Comparison of ENCODE assay signal across 21 mouse cellular contexts in the genomic region with DNA sequence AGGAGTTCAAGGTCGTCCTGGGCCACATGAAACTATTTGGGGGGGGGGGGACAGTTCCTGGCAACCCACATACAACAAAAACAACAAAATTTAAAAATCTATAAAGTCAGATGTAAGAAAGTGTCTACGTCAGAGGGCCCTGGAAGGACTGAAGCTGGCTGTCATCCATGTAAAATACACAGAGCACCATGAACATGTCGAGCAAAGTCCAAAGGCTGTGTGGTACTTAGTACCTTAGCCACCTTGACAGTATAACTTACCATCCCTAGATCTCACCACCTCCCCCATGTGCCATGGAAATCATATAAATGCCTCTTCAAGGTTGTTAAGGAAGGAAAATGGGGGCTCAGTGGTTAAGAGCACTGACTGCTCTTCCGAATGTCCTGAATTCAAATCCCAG.
DNase-seq lines count a peak whose midpoint lies in the region; ATAC-seq and TF ChIP-seq lines count a peak whose summit lies in the region.
"Had no signal": no experiment of that assay in that cellular context is flagged by ENCODE, and none has a peak within 500 bp of the region (broad histone marks: within the 10 kb centered on the region; RNA-seq: fewer than 3 reads in every experiment).

No protein-coding gene starts in this region.

- peak; percentile 33 for DNase-seq in kidney, adult 2 months
- DNase-seq in kidney, adult 18-20 months, result no peak
- DNase-seq in liver, adult 2 months (ENCODE audit: extremely low read depth, low read depth, low spot score), result peak; percentile 51
- DNase-seq in liver, embryonic 11.5 days (ENCODE audit: low spot score), result no peak
- no peak for DNase-seq in liver, postnatal 0 days
- DNase-seq in liver, result no peak
- DNase-seq: adrenal gland, adult 2 months; adrenal gland, adult 8-10 months; adrenal gland, postnatal 10 days; adrenal gland, postnatal 14 days; adrenal gland, postnatal 25 days; adrenal gland, postnatal 36 days; B cell, adult 2 months; cerebellum, adult 11 months; cerebellum, adult 11-12 months; cerebellum, adult 18-20 months had no signal

- no peak overlapping the region for H3K9ac ChIP-seq in liver, adult 2 months (ENCODE audit: low read depth, low read length)
- no peak overlapping the region for H3K9ac ChIP-seq in liver, embryonic 11.5 days (ENCODE audit: low read depth, low read length)
- H3K9ac ChIP-seq in liver, postnatal 0 days (replicated peaks), result no peak overlapping the region

- no peak overlapping the region for H3K27ac ChIP-seq in kidney, adult 2 months (ENCODE audit: insufficient read depth, low read depth, low read length)
- no peak overlapping the region for H3K27ac ChIP-seq in liver, adult 2 months (replicated peaks; ENCODE audit: insufficient read depth, low read depth, low read length)
- H3K27ac ChIP-seq in liver, embryonic 11.5 days (ENCODE audit: low read depth, low read length), result no peak overlapping the region
- H3K27ac ChIP-seq in liver, postnatal 0 days (ENCODE audit: low read depth), result no peak overlapping the region

- no peaks in the 10 kb centered on the region for H3K27me3 ChIP-seq in kidney, adult 2 months (replicated peaks; ENCODE audit: control insufficient read depth, insufficient read depth, low read length)
- no peaks in the 10 kb centered on the region for H3K27me3 ChIP-seq in liver, adult 2 months (ENCODE audit: control insufficient read depth, insufficient read depth, low read length)
- H3K27me3 ChIP-seq in liver, embryonic 11.5 days (replicated peaks; ENCODE audit: control insufficient read depth, insufficient read depth, low read length), result no peaks in the 10 kb centered on the region
- no peaks in the 10 kb centered on the region for H3K27me3 ChIP-seq in liver, postnatal 0 days (ENCODE audit: insufficient read depth, low read length)
- H3K27me3 ChIP-seq: CH12.LX, Patski had no signal

- H3K36me3 ChIP-seq in kidney, adult 2 months (ENCODE audit: control insufficient read depth, insufficient read depth, low read length), result no peaks in the 10 kb centered on the region
- H3K36me3 ChIP-seq in liver, adult 2 months (ENCODE audit: control insufficient read depth, insufficient read depth, low read length), result no peaks in the 10 kb centered on the region
- H3K36me3 ChIP-seq in liver, embryonic 11.5 days (ENCODE audit: control insufficient read depth, insufficient read depth, low read length), result peaks cover 17% of the 10 kb centered on the region; the same call in 1 of the 2 replicates
- peaks cover 8% of the 10 kb centered on the region; the same call in 1 of the 2 replicates for H3K36me3 ChIP-seq in liver, postnatal 0 days (replicated peaks; ENCODE audit: insufficient read depth, low read length)

- H3K79me2 ChIP-seq in liver, adult 2 months (ENCODE audit: control insufficient read depth, insufficient read depth, low read length), result no peaks in the 10 kb centered on the region

- no peaks in the 10 kb centered on the region for H3K9me3 ChIP-seq in liver, embryonic 11.5 days (ENCODE audit: control insufficient read depth, low read length)
- H3K9me3 ChIP-seq in liver, postnatal 0 days (ENCODE audit: low read length), result no peaks in the 10 kb centered on the region
- H3K9me3 ChIP-seq: G1E had no signal

- TF ChIP-seq CTCF in kidney, adult 2 months (conservative IDR thresholded peaks at IDR 0.05; ENCODE audit: insufficient read depth, insufficient read length, low read depth, low read length), result no peak
- no peak for TF ChIP-seq CTCF in liver, adult 2 months (IDR thresholded peaks at IDR 0.05; ENCODE audit: low read depth, low read length)
- TF ChIP-seq CTCF in liver, postnatal 0 days (IDR thresholded peaks at IDR 0.05; ENCODE audit: low read depth), result no peak

- no peaks in the 10 kb centered on the region for H3K4me1 ChIP-seq in kidney, adult 2 months (ENCODE audit: control insufficient read depth, insufficient read depth, low read length)
- no peaks in the 10 kb centered on the region for H3K4me1 ChIP-seq in liver, adult 2 months (ENCODE audit: control insufficient read depth, insufficient read depth, low read length)
- no peaks in the 10 kb centered on the region for H3K4me1 ChIP-seq in liver, embryonic 11.5 days (replicated peaks; ENCODE audit: control insufficient read depth, insufficient read depth, low read length)
- no peaks in the 10 kb centered on the region for H3K4me1 ChIP-seq in liver, postnatal 0 days (ENCODE audit: insufficient read depth)

- H3K4me2 ChIP-seq in liver, embryonic 11.5 days, result no peak overlapping the region
- H3K4me2 ChIP-seq in liver, postnatal 0 days (ENCODE audit: low read depth, low read length), result no peak overlapping the region

- H3K4me3 ChIP-seq in kidney, adult 2 months (ENCODE audit: insufficient read depth, low read depth, low read length), result no peak overlapping the region
- H3K4me3 ChIP-seq in liver, adult 2 months (ENCODE audit: insufficient read depth, low read depth, low read length), result no peak overlapping the region
- H3K4me3 ChIP-seq in liver, embryonic 11.5 days (ENCODE audit: low read depth, low read length), result no peak overlapping the region
- H3K4me3 ChIP-seq in liver, postnatal 0 days (ENCODE audit: low read depth, low read length), result no peak overlapping the region

- WGBS in kidney, adult 2 months, result 76% methylated on average over 4 of the region's 4 CpGs
- WGBS in liver, adult 2 months, result 57% methylated on average over 4 of the region's 4 CpGs
- 87% methylated on average over 4 of the region's 4 CpGs for WGBS in liver, embryonic 11.5 days
- WGBS in liver, postnatal 0 days (ENCODE audit: insufficient replicate concordance), result 72% methylated on average over 4 of the region's 4 CpGs

- TF ChIP-seq EP300 in liver, postnatal 0 days (IDR thresholded peaks at IDR 0.05; ENCODE audit: low read depth), result no peak

- no peak for TF ChIP-seq POLR2A in kidney, adult 2 months (IDR thresholded peaks at IDR 0.05; ENCODE audit: low read depth, low read length)
- TF ChIP-seq POLR2A in liver, adult 2 months (IDR thresholded peaks at IDR 0.05; ENCODE audit: extremely low read depth, insufficient read depth, low read length), result no peak

- no peak for ATAC-seq in liver, embryonic 11.5 days (replicated peaks; ENCODE audit: low FRiP score)
- peak; percentile 57; the same call in 1 of the 2 replicates for ATAC-seq in liver, postnatal 0 days
- ATAC-seq: activated CD4-positive, CD25-positive, alpha-beta regulatory T cell, adult 4 months; CD4-positive, CD25-positive, alpha-beta regulatory T cell, adult 4 months; Patski had no signal

Comparison
In these comparisons a context has a peak if more than half of its experiments do, and no peak if none do; other contexts are left out.
1. DNase-seq: peak in kidney, adult 2 months (single experiment) and liver, adult 2 months (single experiment); none in kidney, adult 18-20 months (single experiment), liver, embryonic 11.5 days (single experiment), liver, postnatal 0 days (single experiment) and liver (single experiment).